Mouse (Mus musculus): Measurements from ENCODE around the gene Scpep1. TPM values are rescaled to one million over a fixed set of nuclear protein-coding genes. Genes with fewer than 3 reads are reported as not detected.
"Not testable (repeated sequence)": the region's sequence is repeated elsewhere in the genome, so short reads cannot be mapped to it uniquely, and the experiment has no call there.

Gene Scpep1
- total and polyA plus RNA-seq, 2 experiments from 2014 or later, result 26.0 to 33.3 TPM

DNA sequence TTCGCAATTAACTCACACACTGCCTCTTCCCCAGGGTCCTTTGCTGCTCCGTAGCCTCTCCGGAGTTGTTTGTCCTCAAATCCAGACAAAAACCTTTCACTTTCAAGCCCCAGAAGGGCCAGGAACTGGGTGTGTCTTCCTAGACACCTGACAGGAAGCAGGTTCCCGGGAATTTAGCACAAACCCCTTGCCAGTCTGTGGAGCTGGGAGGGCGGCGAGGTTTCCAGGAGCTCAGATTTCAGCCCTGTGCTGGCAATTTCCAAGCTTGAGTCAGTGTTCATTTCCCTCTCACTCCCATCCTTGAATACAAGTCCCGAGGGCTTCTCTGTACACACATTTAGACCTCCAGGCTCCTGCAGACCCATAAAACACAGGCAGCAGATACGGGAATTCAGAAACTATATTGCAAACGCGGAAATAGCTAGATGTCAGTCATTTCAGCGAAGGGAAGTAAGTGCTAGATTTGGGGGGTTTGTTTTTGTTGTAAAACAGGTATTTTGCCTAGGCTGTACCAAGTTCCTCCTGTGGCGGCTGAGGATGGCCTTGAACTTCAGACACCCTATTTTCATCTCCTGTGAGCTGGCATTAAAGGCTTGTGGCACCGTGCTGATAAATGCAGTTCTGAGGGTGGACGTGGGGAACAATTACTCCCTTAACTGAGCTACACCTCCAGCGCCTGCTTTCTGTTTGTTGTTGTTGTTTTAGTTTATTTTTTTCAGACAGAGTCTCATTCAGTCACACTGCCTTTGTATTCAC lies 57.5 kb downstream of the Scpep1 start:
- ATAC-seq (no peak), DNase-seq (ENCODE audit: low spot score) (no peak)
- Histone ChIP-seq H3K4me3 (ENCODE audit: low read length) (no peak overlapping the region), H3K4me1 (ENCODE audit: insufficient read depth, low read length) (no peaks in the 10 kb centered on the region), H3K9ac (replicated peaks; ENCODE audit: low read length) (no peak overlapping the region), H3K4me2 (ENCODE audit: low read depth, low read length) (no peak overlapping the region), H3K9me3 (ENCODE audit: low read length) (no peaks in the 10 kb centered on the region), H3K27me3 (ENCODE audit: insufficient read depth, low read length) (no peaks in the 10 kb centered on the region), H3K36me3 (ENCODE audit: insufficient read depth, low read length) (no peaks in the 10 kb centered on the region), H3K27ac (no peak overlapping the region)
- no peak for TF ChIP-seq CTCF (IDR thresholded peaks at IDR 0.05; ENCODE audit: low read depth)
- 60% methylated on average over 15 of the region's 15 CpGs for WGBS

- not testable (repeated sequence) for H3K4me2 ChIP-seq (ENCODE audit: low read depth, low read length); H3K27me3 ChIP-seq (ENCODE audit: insufficient read depth, low read length); DNase-seq (ENCODE audit: low spot score)
Measured at GRCm38 (mm10) chr11:88895800-88896232, 59.4 kb downstream of the Scpep1 start.

DNA sequence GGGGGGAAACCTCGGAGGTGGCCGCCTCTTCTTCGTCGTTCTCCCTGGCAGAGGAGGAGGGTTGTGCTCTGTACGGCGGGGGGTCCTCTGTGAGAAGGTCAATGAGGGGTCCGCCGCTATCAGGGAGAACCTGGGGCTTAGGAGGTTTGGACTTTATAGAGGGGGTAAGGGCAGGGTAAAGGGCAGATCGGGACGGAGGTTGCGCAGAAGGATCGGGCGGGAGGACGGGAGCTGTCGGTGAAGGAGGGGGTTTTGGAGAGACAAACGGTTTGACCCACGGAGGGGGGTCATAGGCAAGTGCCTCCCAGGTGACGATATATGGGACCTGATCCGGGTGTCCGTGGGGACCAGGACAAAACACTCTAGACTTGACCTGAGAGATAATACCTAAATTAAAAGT lies 60.0 kb downstream of the Scpep1 start:
- not testable (repeated sequence) for H3K36me3 ChIP-seq (ENCODE audit: insufficient read depth, low read length); H3K9ac ChIP-seq (replicated peaks; ENCODE audit: low read length); H3K9me3 ChIP-seq (ENCODE audit: low read length); H3K4me3 ChIP-seq (ENCODE audit: low read length); H3K4me1 ChIP-seq (ENCODE audit: insufficient read depth, low read length); H3K4me2 ChIP-seq (ENCODE audit: low read depth, low read length); H3K27me3 ChIP-seq (ENCODE audit: insufficient read depth, low read length); ATAC-seq; DNase-seq (ENCODE audit: low spot score); H3K27ac ChIP-seq
- WGBS, result 55% methylated on average over 13 of the region's 20 CpGs

More at GRCm38 (mm10) chr11:88895800-88896232, 59.4 kb downstream of the Scpep1 start:
- H3K4me1 ChIP-seq (ENCODE audit: insufficient read depth, low read length); H3K27ac ChIP-seq; ATAC-seq; H3K9me3 ChIP-seq (ENCODE audit: low read length); H3K36me3 ChIP-seq (ENCODE audit: insufficient read depth, low read length); H3K9ac ChIP-seq (replicated peaks; ENCODE audit: low read length): not testable (repeated sequence)
- peak overlapping the region; percentile 18 for H3K4me3 ChIP-seq (ENCODE audit: low read length)
- 45% methylated on average over 22 of the region's 39 CpGs for WGBS

GRCm38 (mm10) chr11:88894279-88894678 lies 61.0 kb downstream of the Scpep1 start:
- not testable (repeated sequence) for H3K27ac ChIP-seq; DNase-seq (ENCODE audit: low spot score); H3K36me3 ChIP-seq (ENCODE audit: insufficient read depth, low read length); ATAC-seq; H3K4me3 ChIP-seq (ENCODE audit: low read length); H3K9me3 ChIP-seq (ENCODE audit: low read length); H3K9ac ChIP-seq (replicated peaks; ENCODE audit: low read length); H3K4me1 ChIP-seq (ENCODE audit: insufficient read depth, low read length); H3K27me3 ChIP-seq (ENCODE audit: insufficient read depth, low read length); H3K4me2 ChIP-seq (ENCODE audit: low read depth, low read length)
- 98% methylated on average over 11 of the region's 14 CpGs for WGBS

DNA sequence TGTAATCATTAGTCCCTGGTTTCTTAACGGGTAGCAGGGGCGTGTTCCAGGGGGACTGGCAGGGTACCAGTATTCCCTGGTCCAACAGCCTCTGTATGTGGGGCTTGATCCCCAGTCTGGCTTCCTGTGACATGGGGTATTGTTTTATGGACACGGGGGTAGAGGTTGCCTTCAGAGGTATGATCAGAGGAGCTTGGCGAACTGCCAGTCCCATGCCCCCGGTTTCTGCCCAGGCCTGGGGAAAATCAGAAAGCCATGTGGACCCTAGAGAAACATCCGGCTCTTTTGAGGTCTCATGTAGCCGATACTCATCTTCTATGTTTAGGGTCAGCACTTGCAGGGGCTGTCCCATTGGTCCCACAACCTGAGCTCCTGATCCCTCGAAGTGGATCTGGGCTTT lies 61.8 kb downstream of the Scpep1 start:
- WGBS, result 80% methylated on average over 2 of the region's 8 CpGs
- not testable (repeated sequence) for ATAC-seq

DNA sequence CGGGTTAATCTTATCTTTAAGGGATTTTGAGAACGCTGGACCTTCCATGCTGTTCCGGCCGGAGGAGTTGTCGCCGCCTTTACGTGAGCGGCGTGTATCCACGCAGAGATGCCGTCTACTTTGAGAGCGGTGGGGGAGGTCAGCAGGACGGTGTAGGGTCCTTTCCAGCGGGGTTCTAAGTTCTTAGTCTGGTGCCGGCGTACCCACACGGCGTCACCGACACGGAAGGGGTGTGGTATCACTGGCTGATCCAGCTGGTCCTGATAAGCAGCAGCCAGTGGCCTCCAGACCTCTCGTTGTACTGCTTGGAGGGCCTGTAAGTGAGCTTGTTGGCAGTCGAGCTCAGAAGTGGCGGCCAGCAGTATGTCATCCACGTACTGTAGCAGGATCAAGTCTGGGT lies 62.5 kb downstream of the Scpep1 start:
- H3K27ac ChIP-seq; H3K9me3 ChIP-seq (ENCODE audit: low read length); H3K27me3 ChIP-seq (ENCODE audit: insufficient read depth, low read length); H3K4me1 ChIP-seq (ENCODE audit: insufficient read depth, low read length); H3K36me3 ChIP-seq (ENCODE audit: insufficient read depth, low read length); DNase-seq (ENCODE audit: low spot score); H3K9ac ChIP-seq (replicated peaks; ENCODE audit: low read length); H3K4me3 ChIP-seq (ENCODE audit: low read length); ATAC-seq; H3K4me2 ChIP-seq (ENCODE audit: low read depth, low read length): not testable (repeated sequence)
- 97% methylated on average over 20 of the region's 24 CpGs for WGBS

More for the DNA sequence above, 61.8 kb downstream of the Scpep1 start:
- H3K9me3 ChIP-seq (ENCODE audit: low read length); H3K9ac ChIP-seq (replicated peaks; ENCODE audit: low read length); H3K27me3 ChIP-seq (ENCODE audit: insufficient read depth, low read length); H3K4me3 ChIP-seq (ENCODE audit: low read length); H3K27ac ChIP-seq; H3K36me3 ChIP-seq (ENCODE audit: insufficient read depth, low read length); H3K4me2 ChIP-seq (ENCODE audit: low read depth, low read length); H3K4me1 ChIP-seq (ENCODE audit: insufficient read depth, low read length); DNase-seq (ENCODE audit: low spot score): not testable (repeated sequence)

GRCm38 (mm10) chr11:88891921-88892561 lies 63.2 kb downstream of the Scpep1 start:
- not testable (repeated sequence) for H3K9me3 ChIP-seq (ENCODE audit: low read length); H3K27me3 ChIP-seq (ENCODE audit: insufficient read depth, low read length); H3K4me2 ChIP-seq (ENCODE audit: low read depth, low read length); H3K27ac ChIP-seq; DNase-seq (ENCODE audit: low spot score); H3K36me3 ChIP-seq (ENCODE audit: insufficient read depth, low read length); H3K9ac ChIP-seq (replicated peaks; ENCODE audit: low read length); H3K4me3 ChIP-seq (ENCODE audit: low read length); ATAC-seq; H3K4me1 ChIP-seq (ENCODE audit: insufficient read depth, low read length)
- WGBS, result 94% methylated on average over 17 of the region's 24 CpGs

- not testable (repeated sequence) for H3K27me3 ChIP-seq (ENCODE audit: insufficient read depth, low read length); ATAC-seq; H3K36me3 ChIP-seq (ENCODE audit: insufficient read depth, low read length); H3K4me2 ChIP-seq (ENCODE audit: low read depth, low read length); H3K27ac ChIP-seq; H3K4me3 ChIP-seq (ENCODE audit: low read length); H3K9me3 ChIP-seq (ENCODE audit: low read length); H3K4me1 ChIP-seq (ENCODE audit: insufficient read depth, low read length); DNase-seq (ENCODE audit: low spot score); H3K9ac ChIP-seq (replicated peaks; ENCODE audit: low read length)
- 94% methylated on average over 8 of the region's 12 CpGs for WGBS
Measured at GRCm38 (mm10) chr11:88891446-88891845, 63.8 kb downstream of the Scpep1 start.

GRCm38 (mm10) chr11:88890904-88891303 lies 64.4 kb downstream of the Scpep1 start:
- not testable (repeated sequence) for H3K9ac ChIP-seq (replicated peaks; ENCODE audit: low read length); ATAC-seq; H3K27ac ChIP-seq; H3K36me3 ChIP-seq (ENCODE audit: insufficient read depth, low read length); DNase-seq (ENCODE audit: low spot score); H3K9me3 ChIP-seq (ENCODE audit: low read length); H3K4me2 ChIP-seq (ENCODE audit: low read depth, low read length); H3K27me3 ChIP-seq (ENCODE audit: insufficient read depth, low read length); H3K4me1 ChIP-seq (ENCODE audit: insufficient read depth, low read length); H3K4me3 ChIP-seq (ENCODE audit: low read length)
- 98% methylated on average over 6 of the region's 11 CpGs for WGBS

Measured in hindbrain, postnatal 0 days (tissue).